Mouse (Mus musculus): ENCODE results near the gene Rhox3e.
"Not testable (repeated sequence)": the region's sequence is repeated elsewhere in the genome, so short reads cannot be mapped to it uniquely, and the experiment has no call there.

The Rhox3e gene

GRCm38 (mm10) chrX:37541719-37542118 is at the start of gene Rhox3e:
Gene Rhox3e (plus strand): TSS chrX:37542019.
- not testable (repeated sequence) for DNase-seq (ENCODE audit: low spot score)

DNA sequence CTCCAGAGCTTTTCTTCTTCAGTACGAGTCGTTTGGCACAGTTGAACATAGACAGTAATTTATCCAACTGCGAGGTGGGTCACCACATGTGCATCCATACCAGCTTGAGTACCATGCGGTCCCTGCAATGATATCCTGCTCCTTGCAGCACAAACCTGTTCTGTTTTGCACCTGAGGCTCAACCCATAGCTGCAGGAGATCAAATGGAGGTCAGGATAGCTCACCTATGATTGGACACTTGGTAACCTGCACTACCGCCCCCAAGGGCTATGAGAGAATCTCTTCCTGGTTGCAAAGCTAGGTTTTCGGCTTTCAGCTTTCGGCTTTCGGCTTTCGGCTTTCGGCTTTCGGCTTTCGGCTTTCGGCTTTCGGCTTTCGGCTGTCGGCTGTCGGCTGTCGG is 27.8 kb upstream of the Rhox3e start, which contains the start of gene Rhox4d:
TSS of gene Rhox4d (plus strand) at position 301 of the 400 bp plus-strand sequence.
- DNase-seq (ENCODE audit: low spot score) = not testable (repeated sequence)

DNA sequence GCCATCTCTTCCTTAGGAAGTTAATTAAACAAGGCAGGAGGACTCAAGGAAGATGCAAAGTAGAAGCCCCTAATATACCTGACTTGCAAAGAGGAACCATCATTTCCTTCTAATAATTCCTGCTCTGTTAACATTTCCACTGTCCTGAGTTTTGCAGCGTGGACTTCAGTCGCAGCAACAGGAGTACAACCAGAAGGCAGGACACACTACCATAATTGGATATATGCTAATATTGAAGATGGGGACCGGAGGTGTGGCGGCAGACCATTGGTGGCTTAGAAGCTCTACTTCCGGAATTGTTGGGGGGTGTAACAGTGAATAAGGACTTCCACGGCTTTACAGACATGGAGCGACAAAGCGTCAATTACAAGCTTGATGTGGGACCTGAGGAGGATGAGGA is 11.7 kb upstream of the Rhox3e start, which contains the start of gene Rhox2e:
TSS of gene Rhox2e (plus strand) at position 301 of the 400 bp plus-strand sequence.
- not testable (repeated sequence) for DNase-seq (ENCODE audit: low spot score)

DNA sequence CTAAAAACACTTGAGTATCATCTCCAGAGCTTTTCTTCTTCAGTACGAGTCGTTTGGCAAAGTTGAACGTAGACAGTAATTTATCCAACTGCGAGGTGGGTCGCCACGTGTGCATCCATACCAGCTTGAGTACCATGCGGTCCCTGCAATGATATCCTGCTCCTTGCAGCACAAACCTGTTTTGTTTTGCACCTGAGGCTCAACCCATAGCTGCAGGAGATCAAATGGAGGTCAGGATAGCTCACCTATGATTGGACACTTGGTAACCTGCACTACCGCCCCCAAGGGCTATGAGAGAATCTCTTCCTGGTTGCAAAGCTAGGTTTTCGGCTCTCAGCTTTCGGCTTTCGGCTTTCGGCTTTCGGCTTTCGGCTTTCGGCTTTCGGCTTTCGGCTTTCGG is 15.3 kb downstream of the Rhox3e start, which contains the start of gene Rhox4e:
TSS of gene Rhox4e (plus strand) at position 301 of the 400 bp plus-strand sequence.
- DNase-seq (ENCODE audit: low spot score) = not testable (repeated sequence)

DNA sequence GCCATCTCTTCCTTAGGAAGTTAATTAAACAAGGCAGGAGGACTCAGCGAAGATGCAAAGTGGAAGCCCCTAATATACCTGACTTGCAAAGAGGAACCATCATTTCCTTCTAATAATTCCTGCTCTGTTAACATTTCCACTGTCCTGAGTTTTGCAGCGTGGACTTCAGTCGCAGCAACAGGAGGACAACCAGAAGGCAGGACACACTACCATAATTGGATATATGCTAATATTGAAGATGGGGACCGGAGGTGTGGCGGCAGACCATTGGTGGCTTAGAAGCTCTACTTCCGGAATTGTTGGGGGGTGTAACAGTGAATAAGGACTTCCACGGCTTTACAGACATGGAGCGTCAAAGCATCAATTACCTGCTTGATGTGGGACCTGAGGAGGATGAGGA is 29.3 kb downstream of the Rhox3e start, which contains the start of gene Rhox2f:
TSS of gene Rhox2f (plus strand) at position 301 of the 400 bp plus-strand sequence.
- not testable (repeated sequence) for DNase-seq (ENCODE audit: low spot score)

GRCm38 (mm10) chrX:37572638-37573037 is 30.8 kb downstream of the Rhox3e start:
- DNase-seq (ENCODE audit: low spot score) = not testable (repeated sequence)

DNA sequence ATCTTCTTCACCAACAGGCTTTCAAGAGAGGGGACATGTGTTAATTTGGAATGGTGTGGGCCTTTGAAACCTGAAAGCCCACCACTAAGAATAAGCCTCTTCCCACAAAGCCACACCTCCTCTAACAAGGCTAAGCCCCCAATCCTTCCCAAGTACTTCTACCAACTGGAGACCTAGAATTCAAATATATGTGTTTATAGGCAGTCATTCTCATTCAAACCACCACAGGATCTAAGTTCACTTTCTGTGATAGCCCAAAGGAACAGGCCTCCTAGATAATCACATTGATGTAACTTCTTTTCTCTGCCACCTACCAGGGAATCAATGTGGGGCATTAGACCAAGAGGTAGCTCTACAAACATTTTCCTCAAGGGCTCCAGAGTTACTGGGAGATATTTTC is 38.9 kb downstream of the Rhox3e start, which contains the start of gene Rhox3f:
TSS of gene Rhox3f (plus strand) at position 301 of the 400 bp plus-strand sequence.
- DNase-seq (ENCODE audit: low spot score) = not testable (repeated sequence)

All from spleen, adult 12 weeks (tissue).